Mouse (Mus musculus): ENCODE measurements around the gene Ddx17.

DNA sequence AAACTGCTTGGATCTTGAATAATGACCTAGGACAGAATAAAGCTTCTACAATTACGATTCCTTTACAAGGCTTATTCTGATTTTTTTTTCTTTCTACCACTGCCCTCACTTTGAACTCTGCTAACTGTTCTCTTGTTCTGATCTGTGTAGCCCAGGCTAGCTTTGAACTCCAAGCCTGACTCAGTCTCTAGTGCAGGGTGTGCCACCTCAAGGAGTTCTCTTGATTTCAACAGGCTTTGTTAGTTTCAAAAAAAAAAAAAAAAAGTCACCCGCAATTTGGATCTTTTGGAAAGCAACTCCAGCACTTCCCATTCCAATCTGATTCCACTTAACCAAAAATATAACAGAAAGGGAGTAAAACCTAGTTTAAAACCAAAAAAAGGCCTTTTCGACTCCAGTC lies 1.0 kb downstream of the Ddx17 start:
- TF ChIP-seq E2F4 (IDR thresholded peaks at IDR 0.05; ENCODE audit: insufficient replicate concordance, low read depth, low read length), result no peak
- no peak for TF ChIP-seq ZC3H11A (IDR thresholded peaks at IDR 0.05; ENCODE audit: low read depth, low read length)
- TF ChIP-seq CTCF (conservative IDR thresholded peaks at IDR 0.05 in 1 of 2, IDR thresholded peaks at IDR 0.05 in 1 of 2; ENCODE audit: low read depth in 2 of 2, low read length in 2 of 2), result no peak

All from CH12.LX (cell line).